ENCODE assay signal across 18 mouse cellular contexts in the genomic region with DNA sequence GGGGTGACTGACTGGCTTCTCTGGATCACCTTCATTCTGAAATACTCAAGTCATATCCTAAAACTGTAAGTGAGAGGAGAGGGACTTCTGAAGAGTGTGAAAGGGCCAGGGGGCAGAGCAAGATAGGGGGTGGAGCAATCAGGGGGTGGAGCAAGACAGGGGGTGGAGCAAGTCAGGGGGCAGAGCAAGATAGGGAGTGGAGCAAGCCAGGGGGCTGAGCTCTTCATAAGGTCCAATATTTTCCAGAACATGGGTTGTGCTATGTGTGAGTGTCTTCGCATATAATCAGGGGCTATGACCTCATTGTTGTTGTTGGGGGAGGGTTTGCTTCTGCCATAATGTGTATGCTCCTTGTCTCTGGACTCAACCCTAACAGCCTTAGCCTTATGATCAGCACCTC. TPM values are rescaled to one million over a fixed set of nuclear protein-coding genes. Genes with fewer than 3 reads are reported as not detected.
DNase-seq lines count a peak whose midpoint lies in the region; ATAC-seq lines count a peak whose summit lies in the region.
"Had no signal": no experiment of that assay in that cellular context is flagged by ENCODE, and none has a peak within 500 bp of the region (broad histone marks: within the 10 kb centered on the region; RNA-seq: fewer than 3 reads in every experiment).

No protein-coding gene starts in this region.

- peak; percentile 40 for DNase-seq in T-cell, adult 2 months (ENCODE audit: low spot score)
- DNase-seq in heart, adult 11 months = peak; percentile 66

- peak; percentile 11 for ATAC-seq in CD4-positive, CD25-positive, alpha-beta regulatory T cell, adult 4 months
- ATAC-seq in megakaryocyte, adult 5-6 weeks (ENCODE audit: poor library complexity, severe bottlenecking) = 0 out of 2 replicates have a peak, but pooled peaks have one; percentile 19

RNA-seq across cellular contexts. Expression of a gene that starts 3.8 kb away (rescaled TPM):
- not detected for polyA plus RNA-seq in CD4-positive, CD25-positive, alpha-beta regulatory T cell, adult 4 months (2017; shearing (Covaris generic))
- total RNA-seq in megakaryocyte, adult 5-6 weeks (2015) = 0.60 TPM in 1 of 2 replicates, not detected in the other
- total RNA-seq in megakaryocyte, adult 5-6 weeks (2017) = not detected in 2 replicates
- total RNA-seq: common myeloid progenitor, adult 5-6 weeks; ES-E14 had no signal
- polyA plus RNA-seq: brain, embryonic 14.5 days; C2C12; embryonic facial prominence, embryonic 11.5 days; embryonic facial prominence, embryonic 13.5 days; embryonic facial prominence, embryonic 15.5 days; erythroblast, embryonic 14.5 days; forebrain, embryonic 10.5 days; forebrain, embryonic 12.5 days; forebrain, embryonic 14.5 days; forebrain, embryonic 16.5 days; frontal cortex, adult 2 months; Patski had no signal

RNA-seq across cellular contexts. Expression of a gene that starts 15.6 kb away (rescaled TPM):
- not detected for polyA plus RNA-seq in CD4-positive, CD25-positive, alpha-beta regulatory T cell, adult 4 months (2017; shearing (Covaris generic))
- total RNA-seq in megakaryocyte, adult 5-6 weeks (2015) = not detected in 2 replicates
- not detected in 2 replicates for total RNA-seq in megakaryocyte, adult 5-6 weeks (2017)
- total RNA-seq: common myeloid progenitor, adult 5-6 weeks; ES-E14 had no signal
- polyA plus RNA-seq: brain, embryonic 14.5 days; C2C12; embryonic facial prominence, embryonic 11.5 days; embryonic facial prominence, embryonic 15.5 days; erythroblast, embryonic 14.5 days; forebrain, embryonic 10.5 days; forebrain, embryonic 12.5 days; forebrain, embryonic 14.5 days; forebrain, embryonic 16.5 days; frontal cortex, adult 2 months; Patski had no signal

RNA-seq across cellular contexts. Expression of a gene that starts 16.5 kb away (rescaled TPM):
- 10 to 100 TPM; 11.0 to 16.0 TPM for polyA plus RNA-seq in CD4-positive, CD25-positive, alpha-beta regulatory T cell, adult 4 months (2017; shearing (Covaris generic))
- 145 and 150 TPM in 2 replicates for total RNA-seq in megakaryocyte, adult 5-6 weeks (2015)
- total RNA-seq in megakaryocyte, adult 5-6 weeks (2017) = 193 and 226 TPM in 2 replicates

RNA-seq across cellular contexts. Expression of a gene that starts 25.4 kb away (rescaled TPM):
- not detected for polyA plus RNA-seq in CD4-positive, CD25-positive, alpha-beta regulatory T cell, adult 4 months (2017; shearing (Covaris generic))
- 0.87 and 0.89 TPM in 2 replicates for total RNA-seq in megakaryocyte, adult 5-6 weeks (2015)
- 0.95 and 1.1 TPM in 2 replicates for total RNA-seq in megakaryocyte, adult 5-6 weeks (2017)
- total RNA-seq: common myeloid progenitor, adult 5-6 weeks had no signal
- polyA plus RNA-seq: erythroblast, embryonic 14.5 days; Patski had no signal

RNA-seq across cellular contexts. Expression of a gene that starts 33.2 kb away (rescaled TPM):
- 1 to 10 TPM; 1.8 to 2.6 TPM for polyA plus RNA-seq in CD4-positive, CD25-positive, alpha-beta regulatory T cell, adult 4 months (2017; shearing (Covaris generic))
- total RNA-seq in megakaryocyte, adult 5-6 weeks (2015) = 4.3 and 7.3 TPM in 2 replicates
- 4.7 and 6.1 TPM in 2 replicates for total RNA-seq in megakaryocyte, adult 5-6 weeks (2017)

Comparison
In these comparisons a context has a peak if more than half of its experiments do, and no peak if none do; other contexts are left out.
1. Peak in every context shown above with its lines: DNase-seq and ATAC-seq.